Mouse (Mus musculus): ENCODE results near the gene Ccnc.

DNA sequence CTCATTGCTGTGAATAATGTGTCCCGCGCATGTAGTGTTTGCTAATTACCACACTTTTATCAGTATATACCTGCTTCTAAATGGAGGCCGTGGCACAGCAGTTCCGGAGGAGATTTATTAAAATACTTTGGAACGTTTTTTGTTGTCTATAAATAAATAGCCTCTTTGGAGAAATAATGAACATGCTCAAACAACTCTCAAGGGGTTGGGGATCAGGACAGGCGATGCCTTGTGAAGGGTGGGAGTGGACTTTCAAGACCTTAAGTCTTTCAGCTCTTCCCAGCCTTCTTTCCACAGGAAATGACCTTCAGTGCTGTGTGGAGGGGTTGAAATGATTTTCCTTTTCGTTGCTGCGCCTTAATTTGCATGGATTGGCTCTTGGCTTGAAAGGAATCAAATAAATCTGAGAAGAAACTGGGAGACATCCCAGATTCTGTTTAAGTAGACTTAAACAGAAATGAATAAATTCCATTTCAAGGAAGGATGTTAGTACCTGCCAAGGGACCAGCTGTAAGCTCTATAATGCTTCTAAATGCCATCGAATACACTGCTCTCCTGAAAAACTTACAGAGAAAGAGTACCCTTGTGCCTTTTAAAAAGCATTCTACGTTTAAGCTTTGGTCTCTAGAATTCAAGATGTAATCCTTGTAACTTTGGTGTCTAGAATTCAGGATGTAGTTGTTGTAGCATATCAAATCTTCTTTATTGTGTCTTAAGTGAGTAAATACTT lies 44.9 kb upstream of the Ccnc start:
- TF ChIP-seq CTCF (IDR thresholded peaks at IDR 0.05; ENCODE audit: insufficient read depth, low read length) (no peak), POLR2A (IDR thresholded peaks at IDR 0.05; ENCODE audit: borderline replicate concordance, extremely low read depth, low read depth, low read length) (no peak)
